Mouse (Mus musculus) ES-E14 (cell line): ENCODE measurements at regions not wholly inside any gene's neighbourhood (a gene's known extent, or its start where the extent isn't known, plus 50 kb on each side); places are given as distances from the start of the nearest gene placed in this dataset.

Experiments used
- MAFK ChIP-seq: IDR thresholded peaks from 2 replicates; pipeline ENCODE4 v1.6.1; 2014; ENCODE audit warnings: mild to moderate bottlenecking, low read depth, low read length, inconsistent platforms; ENCODE audit not compliant: insufficient read depth
- ZC3H11A ChIP-seq: IDR thresholded peaks from 2 replicates; pipeline ENCODE4 v1.6.1; 2012; ENCODE audit warnings: low read depth, mild to moderate bottlenecking, inconsistent platforms, low read length, borderline replicate concordance

GRCm38 (mm10) chr4:95500265-95500664, 57.0 kb upstream of the Fggy start:
- no peak for TF ChIP-seq ZC3H11A
- TF ChIP-seq MAFK, result no peak
